In genomic region chr6:114642601-114643528, GRCm38 (mm10) we compare ENCODE assay signal across 7 mouse cellular contexts. TPM values are rescaled to one million over a fixed set of nuclear protein-coding genes. Genes with fewer than 3 reads are reported as not detected.
DNase-seq lines count a peak whose midpoint lies in the region; ATAC-seq lines count a peak whose summit lies in the region.

Atg7 (plus strand) TSS chr6:114643097.

- no peaks in the 10 kb centered on the region for H3K36me3 ChIP-seq in intestine, embryonic 15.5 days
- H3K36me3 ChIP-seq in midbrain, embryonic 10.5 days, result no peaks in the 10 kb centered on the region

- H3K27me3 ChIP-seq in intestine, embryonic 15.5 days (replicated peaks), result no peaks in the 10 kb centered on the region
- no peaks in the 10 kb centered on the region for H3K27me3 ChIP-seq in midbrain, embryonic 10.5 days (ENCODE audit: low read depth, poor library complexity, severe bottlenecking)

- H3K4me1 ChIP-seq in intestine, embryonic 15.5 days (replicated peaks), result peaks cover 3% of the 10 kb centered on the region
- peaks cover 10% of the 10 kb centered on the region for H3K4me1 ChIP-seq in midbrain, embryonic 10.5 days

- peak within 1 kb of the TSS; percentile 72 for H3K4me3 ChIP-seq in intestine, embryonic 15.5 days (replicated peaks)
- peak within 1 kb of the TSS; percentile 83 for H3K4me3 ChIP-seq in midbrain, embryonic 10.5 days

- peak; percentile 91 for ATAC-seq in intestine, embryonic 15.5 days

- peak within 1 kb of the TSS; percentile 85 for H3K4me2 ChIP-seq in intestine, embryonic 15.5 days (replicated peaks)

- DNase-seq in adrenal gland, adult 18-20 months (ENCODE audit: low spot score in 2 of 2), result peak; percentile 90 to 91
- peak; percentile 96 for DNase-seq in embryo, embryonic 11 days
- peak; percentile 87 to 89 for DNase-seq in gastrocnemius, postnatal 36 days
- DNase-seq in left cerebral cortex, postnatal 25 days (ENCODE audit: low spot score in 2 of 2), result peak; percentile 93
- DNase-seq in midbrain, embryonic 10.5 days (ENCODE audit: low spot score), result peak; percentile 92
- peak; percentile 96 for DNase-seq in right cerebral cortex, postnatal 4 days

- H3K27ac ChIP-seq in intestine, embryonic 15.5 days, result 0 out of 2 replicates have a peak within 1 kb of the TSS, but pooled peaks have one; percentile 17
- H3K27ac ChIP-seq in midbrain, embryonic 10.5 days (replicated peaks), result peak within 1 kb of the TSS; percentile 86

- under 1% methylated on average over 38 of the region's 38 CpGs for WGBS in intestine, embryonic 15.5 days
- WGBS in midbrain, embryonic 10.5 days, result under 1% methylated on average over 38 of the region's 38 CpGs

- intact Hi-C loops in gastrocnemius, postnatal 36 days (cut with DNase I), result no loop called here
- intact Hi-C loops in left cerebral cortex, postnatal 25 days (cut with DNase I), result no loop called here

- peak within 1 kb of the TSS; percentile 77 for H3K9ac ChIP-seq in intestine, embryonic 15.5 days

- no peaks in the 10 kb centered on the region for H3K9me3 ChIP-seq in intestine, embryonic 15.5 days
- H3K9me3 ChIP-seq in midbrain, embryonic 10.5 days (replicated peaks), result no peaks in the 10 kb centered on the region

RNA-seq across cellular contexts. Expression of gene Atg7, which starts in this region (rescaled TPM):
- 10 to 100 TPM; 24.9 to 27.6 TPM for total RNA-seq in adrenal gland, adult 18-20 months (2021)
- total RNA-seq in gastrocnemius, postnatal 36 days (2021), result 1 to 10 TPM; 8.2 to 8.6 TPM
- 20.1 and 23.4 TPM in 2 replicates for polyA plus RNA-seq in intestine, embryonic 15.5 days (2015; fragmentation: Nextera tagmentation; extraction: Ambion mirVana)
- total RNA-seq in left cerebral cortex, postnatal 25 days (2021), result 10 to 100 TPM; 26.0 to 26.4 TPM
- 22.4 and 24.8 TPM in 2 replicates for polyA plus RNA-seq in midbrain, embryonic 10.5 days (2016; fragmentation: Nextera tagmentation; extraction: Ambion mirVana)

Comparison
In these comparisons a context has a peak if more than half of its experiments do, and no peak if none do; other contexts are left out.
1. Peak in every context shown above with its lines: DNase-seq, ATAC-seq, H3K4me3 ChIP-seq and H3K27ac ChIP-seq.